Mouse (Mus musculus) erythroblast, embryonic 14.5 days (primary cell): ENCODE data around the gene Gm4756.

ENCODE experiments used
- GATA1 ChIP-seq: IDR thresholded peaks from 2 replicates; pipeline ENCODE4 v1.6.1; 2012; ENCODE audit warnings: low read length, inconsistent platforms, mixed read lengths
- TAL1 ChIP-seq: IDR thresholded peaks from 3 replicates; pipeline ENCODE4 v1.6.1; 2012; ENCODE audit warnings: low read length, inconsistent platforms, mixed read lengths

DNA sequence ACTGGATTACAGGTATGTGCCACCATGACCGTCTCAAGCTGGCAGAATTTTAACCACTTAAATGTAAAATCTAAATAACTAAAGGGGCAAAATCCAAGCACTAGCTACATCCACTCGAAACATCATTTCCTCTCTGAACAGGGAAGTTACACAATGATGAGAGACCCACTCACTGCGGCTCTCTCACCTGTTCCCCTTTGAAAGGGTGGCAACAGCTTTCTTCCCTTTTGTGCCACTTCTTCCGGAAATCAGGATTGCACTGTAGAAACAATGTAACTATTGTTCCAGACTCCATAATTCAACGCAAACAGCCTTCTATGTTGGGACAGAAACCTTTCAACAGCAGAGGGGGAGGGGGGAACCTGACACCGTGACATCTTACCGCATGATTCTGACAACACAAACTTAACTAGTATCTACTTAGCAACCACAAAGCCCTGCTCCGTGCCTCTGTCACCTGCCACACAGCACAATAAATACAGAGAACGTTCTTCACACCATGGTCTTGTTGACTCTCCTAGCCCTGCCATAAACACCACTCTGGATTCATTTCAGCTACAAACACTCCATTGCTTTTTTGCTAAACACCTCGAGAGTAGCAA lies 18.5 kb upstream of the Gm4756 start:
- TF ChIP-seq GATA1 (no peak), TAL1 (no peak)
